Mouse (Mus musculus) hindbrain, embryonic 14.5 days (tissue): ENCODE data around the gene Kat2a. TPM values are rescaled to one million over a fixed set of nuclear protein-coding genes. Genes with fewer than 3 reads are reported as not detected.

ENCODE experiments used
- ATAC-seq: fragments of 200-750 bp; cut with Nextera tagmentation; 2 replicates; pipeline ENCODE4 v1.8.0; 2017; ENCODE audit warnings: moderate number of reproducible peaks, mild to moderate bottlenecking, moderate TSS enrichment, moderate library complexity; ENCODE audit not compliant: low FRiP score
- DNase-seq: peaks from one replicate; pipeline ENCODE4 v3.0.0-alpha.2; 2015; ENCODE audit warnings: low spot score
- H3K27ac ChIP-seq: fragments of 300-500 bp; sonication (generic); 2 replicates; pipeline ENCODE4 v1.5.1; 2014; ENCODE audit warnings: mild to moderate bottlenecking, moderate library complexity
- H3K27me3 ChIP-seq: fragments of 300-500 bp; sonication (generic); 2 replicates; pipeline ENCODE4 v1.6.1; 2014; ENCODE audit warnings: mild to moderate bottlenecking, low read length, mixed read lengths; ENCODE audit not compliant: control insufficient read depth, insufficient read depth
- H3K36me3 ChIP-seq: fragments of 300-500 bp; sonication (generic); replicated peaks from 2 replicates; pipeline ENCODE4 v1.6.1; 2014; ENCODE audit not compliant: control insufficient read depth, insufficient read depth
- H3K4me1 ChIP-seq: fragments of 300-500 bp; sonication (generic); replicated peaks from 2 replicates; pipeline ENCODE4 v1.6.1; 2014; ENCODE audit warnings: antibody characterized with exemption, low read length, mixed read lengths; ENCODE audit not compliant: control insufficient read depth, insufficient read depth
- H3K4me2 ChIP-seq: fragments of 300-500 bp; sonication (generic); replicated peaks from 2 replicates; pipeline ENCODE4 v1.6.1; 2014; ENCODE audit warnings: mild to moderate bottlenecking, moderate library complexity
- H3K4me3 ChIP-seq: fragments of 300-500 bp; sonication (generic); replicated peaks from 2 replicates; pipeline ENCODE4 v1.5.1; 2014; ENCODE audit warnings: mild to moderate bottlenecking, low read length
- H3K9ac ChIP-seq: fragments of 300-500 bp; sonication (generic); 2 replicates; pipeline ENCODE4 v1.6.1; 2014
- H3K9me3 ChIP-seq: fragments of 300-500 bp; sonication (generic); 2 replicates; pipeline ENCODE4 v1.6.1; 2016; ENCODE audit warnings: low read length; ENCODE audit not compliant: control insufficient read depth
- WGBS: fragments of 180-500 bp; shearing (Covaris S2); extraction: QIAGEN DNeasy Blood & Tissue Kit; methylation state at CpG from one replicate; pipeline ENCODE4 v1.1.7; 2014; 5-methylcytosine and 5-hydroxymethylcytosine counted together
- polyA plus RNA-seq: library from polyadenylated mRNA; unstranded; fragments of >200 nt; fragmentation: Nextera tagmentation; extraction: Ambion mirVana; gene quantifications from 2 replicates; pipeline ENCODE4 v1.2.1, GENCODE M21; 2014

Kat2a gene
- 57.8 and 64.1 TPM in 2 replicates for polyA plus RNA-seq

- 2% methylated on average over 47 of the region's 48 CpGs for WGBS
- H3K9ac ChIP-seq: peak within 1 kb of the TSS; percentile 92
- peak within 1 kb of the TSS; percentile 86 for H3K4me2 ChIP-seq
- DNase-seq: peak; percentile 90
- no peaks in the 10 kb centered on the region for H3K9me3 ChIP-seq
- no peaks in the 10 kb centered on the region for H3K27me3 ChIP-seq
- peaks cover 13% of the 10 kb centered on the region for H3K4me1 ChIP-seq
- H3K36me3 ChIP-seq: peaks cover 54% of the 10 kb centered on the region
- peak; percentile 84 for ATAC-seq
- H3K4me3 ChIP-seq: peak within 1 kb of the TSS; percentile 93
- H3K27ac ChIP-seq: peak within 1 kb of the TSS; percentile 80
Measured at GRCm38 (mm10) chr11:100711783-100712615, at the start of gene Kat2a. Gene Kat2a, minus strand, starts transcription at chr11:100712465.

GRCm38 (mm10) chr11:100761547-100762045 lies 49.3 kb upstream of the Kat2a start:
- Histone ChIP-seq H3K27ac (peak overlapping the region; percentile 46; the same call in 1 of the 2 replicates), H3K27me3 (no peaks in the 10 kb centered on the region), H3K4me2 (peak overlapping the region; percentile 65), H3K4me3 (peak overlapping the region; percentile 31), H3K9me3 (no peaks in the 10 kb centered on the region), H3K9ac (peak overlapping the region; percentile 51), H3K4me1 (0 out of 2 replicates have a peak, but pooled peaks cover 6% of the 10 kb centered on the region), H3K36me3 (peaks cover 1% of the 10 kb centered on the region; the same call in 1 of the 2 replicates)
- DNase-seq (peak; percentile 88), ATAC-seq (peak; percentile 53; the same call in 1 of the 2 replicates)
- under 1% methylated on average over 27 of the region's 27 CpGs for WGBS

GRCm38 (mm10) chr11:100759611-100760233 lies 47.5 kb upstream of the Kat2a start, which contains the start of gene Kcnh4:
Gene Kcnh4, minus strand, starts transcription at chr11:100759942.
- ATAC-seq (peak; percentile 79), DNase-seq (peak; percentile 73)
- H3K4me1 ChIP-seq: 0 out of 2 replicates have a peak, but pooled peaks cover 6% of the 10 kb centered on the region
- peaks cover 15% of the 10 kb centered on the region; the same call in 1 of the 2 replicates for H3K36me3 ChIP-seq
- H3K4me3 ChIP-seq: peak within 1 kb of the TSS; percentile 53
- peak within 1 kb of the TSS; percentile 58 for H3K27ac ChIP-seq
- H3K27me3 ChIP-seq: no peaks in the 10 kb centered on the region
- H3K9ac ChIP-seq: peak within 1 kb of the TSS; percentile 70
- peak within 1 kb of the TSS; percentile 64 for H3K4me2 ChIP-seq
- WGBS: under 1% methylated on average over 44 of the region's 51 CpGs
- no peaks in the 10 kb centered on the region for H3K9me3 ChIP-seq

GRCm38 (mm10) chr11:100758707-100759610 lies 46.7 kb upstream of the Kat2a start:
- Histone ChIP-seq H3K4me2 (peak overlapping the region; percentile 64), H3K36me3 (peaks cover 23% of the 10 kb centered on the region; the same call in 1 of the 2 replicates), H3K27ac (peak overlapping the region; percentile 58), H3K27me3 (no peaks in the 10 kb centered on the region), H3K4me3 (peak overlapping the region; percentile 53), H3K9ac (peak overlapping the region; percentile 70), H3K9me3 (no peaks in the 10 kb centered on the region), H3K4me1 (0 out of 2 replicates have a peak, but pooled peaks cover 6% of the 10 kb centered on the region)
- under 1% methylated on average over 35 of the region's 35 CpGs for WGBS
- peak; percentile 29; the same call in 1 of the 2 replicates for ATAC-seq
- peak; percentile 62 for DNase-seq

- Histone ChIP-seq H3K36me3 (peaks cover 26% of the 10 kb centered on the region; the same call in 1 of the 2 replicates), H3K4me2 (no peak overlapping the region), H3K9me3 (no peaks in the 10 kb centered on the region), H3K9ac (no peak overlapping the region), H3K27me3 (no peaks in the 10 kb centered on the region), H3K27ac (no peak overlapping the region), H3K4me1 (0 out of 2 replicates have a peak, but pooled peaks cover 6% of the 10 kb centered on the region), H3K4me3 (no peak overlapping the region)
- ATAC-seq (no peak), DNase-seq (no peak)
- 91% methylated on average over 12 of the region's 12 CpGs for WGBS
Measured at GRCm38 (mm10) chr11:100757566-100757965, 45.3 kb upstream of the Kat2a start.

- Histone ChIP-seq H3K9ac (no peak overlapping the region), H3K4me2 (no peak overlapping the region), H3K9me3 (no peaks in the 10 kb centered on the region), H3K27me3 (no peaks in the 10 kb centered on the region), H3K4me1 (0 out of 2 replicates have a peak, but pooled peaks cover 6% of the 10 kb centered on the region), H3K36me3 (peaks cover 35% of the 10 kb centered on the region), H3K27ac (no peak overlapping the region), H3K4me3 (no peak overlapping the region)
- WGBS: 74% methylated on average over 6 of the region's 6 CpGs
- ATAC-seq (no peak), DNase-seq (no peak)
Measured at GRCm38 (mm10) chr11:100756476-100756875, 44.2 kb upstream of the Kat2a start.

GRCm38 (mm10) chr11:100754693-100755057 lies 42.4 kb upstream of the Kat2a start:
- Histone ChIP-seq H3K4me2 (no peak overlapping the region), H3K27me3 (no peaks in the 10 kb centered on the region), H3K36me3 (peaks cover 52% of the 10 kb centered on the region), H3K4me3 (no peak overlapping the region), H3K4me1 (no peaks in the 10 kb centered on the region), H3K27ac (no peak overlapping the region), H3K9me3 (no peaks in the 10 kb centered on the region), H3K9ac (no peak overlapping the region)
- WGBS: 94% methylated on average over 3 of the region's 3 CpGs
- ATAC-seq (no peak), DNase-seq (no peak)

- no peak overlapping the region for H3K4me2 ChIP-seq
- 88% methylated on average over 12 of the region's 12 CpGs for WGBS
- no peak overlapping the region for H3K27ac ChIP-seq
- H3K4me3 ChIP-seq: no peak overlapping the region
- H3K36me3 ChIP-seq: peaks cover 57% of the 10 kb centered on the region
- no peak overlapping the region for H3K9ac ChIP-seq
- DNase-seq: no peak
- H3K9me3 ChIP-seq: no peaks in the 10 kb centered on the region
- no peaks in the 10 kb centered on the region for H3K27me3 ChIP-seq
- no peak for ATAC-seq
- no peaks in the 10 kb centered on the region for H3K4me1 ChIP-seq
Measured at GRCm38 (mm10) chr11:100754021-100754692, 41.9 kb upstream of the Kat2a start.
